Comparison of ENCODE assay signal across 13 mouse cellular contexts in the genomic region with DNA sequence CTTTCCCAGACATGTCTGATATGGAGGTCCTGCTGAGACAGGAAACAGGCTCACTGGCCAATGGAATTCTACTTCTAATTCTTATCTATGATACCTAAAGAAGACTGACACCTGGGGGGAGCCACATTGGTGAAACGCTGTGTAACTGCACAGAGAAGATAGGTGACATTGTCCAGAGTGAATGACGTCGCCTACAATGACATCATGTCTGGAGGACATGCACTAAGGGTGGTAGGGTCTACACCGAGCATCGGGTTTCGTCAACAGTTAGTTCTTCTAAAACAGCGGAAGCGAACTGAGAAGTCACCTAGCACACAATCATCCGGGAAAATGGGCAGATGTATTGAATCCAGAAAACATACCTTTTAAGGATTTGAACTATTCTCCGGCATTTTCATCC.
"Had no signal": no experiment of that assay in that cellular context is flagged by ENCODE, and none has a peak within 500 bp of the region (broad histone marks: within the 10 kb centered on the region; RNA-seq: fewer than 3 reads in every experiment).

No protein-coding gene starts in this region.

- H3K36me3 ChIP-seq: limb, embryonic 10.5 days; limb, embryonic 13.5 days; liver, embryonic 12.5 days; liver, embryonic 15.5 days; lung, embryonic 15.5 days; midbrain, embryonic 10.5 days; midbrain, embryonic 13.5 days had no signal

- H3K27me3 ChIP-seq: limb, embryonic 13.5 days; liver, embryonic 12.5 days; liver, embryonic 15.5 days; lung, embryonic 15.5 days; megakaryocyte, embryonic 14.5 days; midbrain, embryonic 13.5 days had no signal

- H3K4me2 ChIP-seq: limb, embryonic 13.5 days; liver, embryonic 12.5 days; liver, embryonic 15.5 days; lung, embryonic 15.5 days; midbrain, embryonic 13.5 days had no signal

- H3K4me3 ChIP-seq: limb, embryonic 10.5 days; limb, embryonic 13.5 days; liver, embryonic 12.5 days; liver, embryonic 15.5 days; lung, embryonic 15.5 days; megakaryocyte, embryonic 14.5 days; midbrain, embryonic 10.5 days; midbrain, embryonic 13.5 days had no signal

- DNase-seq: liver; thymus, adult 18-20 months; thymus, postnatal 36 days had no signal

- H3K9ac ChIP-seq: limb, embryonic 13.5 days; liver, embryonic 12.5 days; liver, embryonic 15.5 days; lung, embryonic 15.5 days; midbrain, embryonic 13.5 days had no signal

- H3K4me1 ChIP-seq: liver, embryonic 12.5 days; liver, embryonic 15.5 days; lung, embryonic 15.5 days; megakaryocyte, embryonic 14.5 days; midbrain, embryonic 10.5 days had no signal

- H3K27ac ChIP-seq: layer of hippocampus, adult 2 months; limb, embryonic 10.5 days; limb, embryonic 13.5 days; liver, embryonic 12.5 days; liver, embryonic 15.5 days; lung, embryonic 15.5 days; midbrain, embryonic 10.5 days; midbrain, embryonic 13.5 days had no signal

- ATAC-seq: liver, embryonic 12.5 days; midbrain, embryonic 13.5 days; midbrain, embryonic 16.5 days had no signal

- H3K9me3 ChIP-seq: limb, embryonic 10.5 days; limb, embryonic 13.5 days; liver, embryonic 12.5 days; liver, embryonic 15.5 days; lung, embryonic 15.5 days; midbrain, embryonic 10.5 days; midbrain, embryonic 13.5 days had no signal
